Comparison of ENCODE assay signal across 16 mouse cellular contexts in genomic region chr8:110525229-110525628, GRCm38 (mm10).
DNase-seq lines count a peak whose midpoint lies in the region; ATAC-seq and TF ChIP-seq lines count a peak whose summit lies in the region.
"Had no signal": no experiment of that assay in that cellular context is flagged by ENCODE, and none has a peak within 500 bp of the region (broad histone marks: within the 10 kb centered on the region; RNA-seq: fewer than 3 reads in every experiment).

No protein-coding gene starts in this region.

- no peak overlapping the region for H3K4me3 ChIP-seq in liver, adult 2 months (ENCODE audit: insufficient read depth, low read depth, low read length)
- no peak overlapping the region for H3K4me3 ChIP-seq in liver, embryonic 12.5 days
- no peak overlapping the region for H3K4me3 ChIP-seq in liver, embryonic 14.5 days (ENCODE audit: insufficient read depth in 1 of 2, low read depth in 2 of 2, low read length in 2 of 2)
- no peak overlapping the region for H3K4me3 ChIP-seq in forebrain, embryonic 14.5 days (ENCODE audit: low read depth, low read length)
- H3K4me3 ChIP-seq: heart, embryonic 13.5 days; left cerebral cortex, adult 2 months; limb, embryonic 13.5 days had no signal

- H3K9ac ChIP-seq in liver, adult 2 months (ENCODE audit: low read depth, low read length) = no peak overlapping the region
- no peak overlapping the region for H3K9ac ChIP-seq in liver, embryonic 12.5 days
- no peak overlapping the region for H3K9ac ChIP-seq in liver, embryonic 14.5 days (replicated peaks)
- no peak overlapping the region for H3K9ac ChIP-seq in forebrain, embryonic 14.5 days (ENCODE audit: low read length)
- H3K9ac ChIP-seq: heart, embryonic 13.5 days; limb, embryonic 13.5 days had no signal

- DNase-seq in embryo, embryonic 10.5 days (ENCODE audit: low spot score) = peak; percentile 5
- DNase-seq in embryo, embryonic 11 days = no peak
- peak; percentile 12 for DNase-seq in liver, adult 2 months (ENCODE audit: extremely low read depth, low read depth, low spot score)
- no peak for DNase-seq in liver, embryonic 14.5 days (ENCODE audit: low read depth in 3 of 3, low spot score in 3 of 3)
- peak; percentile 46 for DNase-seq in yolk sac, embryonic 10.5 days (ENCODE audit: low spot score)
- no peak for DNase-seq in B cell, adult 2 months
- no peak for DNase-seq in forebrain, embryonic 14.5 days (ENCODE audit: low spot score)
- DNase-seq: cerebellum, adult 11-12 months; right cerebral cortex, adult 18-20 months; spleen, adult 18-20 months; thymus, adult 2 months had no signal

- no peaks in the 10 kb centered on the region for H3K36me3 ChIP-seq in liver, adult 2 months (ENCODE audit: control insufficient read depth, insufficient read depth, low read length)
- H3K36me3 ChIP-seq in liver, embryonic 12.5 days = no peaks in the 10 kb centered on the region
- no peaks in the 10 kb centered on the region for H3K36me3 ChIP-seq in liver, embryonic 14.5 days (replicated peaks; ENCODE audit: control insufficient read depth, insufficient read depth, low read depth)
- no peaks in the 10 kb centered on the region for H3K36me3 ChIP-seq in forebrain, embryonic 14.5 days (ENCODE audit: control insufficient read depth, insufficient read depth, low read length)
- H3K36me3 ChIP-seq: heart, embryonic 13.5 days; limb, embryonic 13.5 days had no signal

- H3K4me1 ChIP-seq in liver, adult 2 months (ENCODE audit: control insufficient read depth, insufficient read depth, low read length) = peaks cover 2% of the 10 kb centered on the region; the same call in 1 of the 2 replicates
- no peaks in the 10 kb centered on the region for H3K4me1 ChIP-seq in liver, embryonic 12.5 days
- peaks cover 0 to 6% of the 10 kb centered on the region in 2 experiments; a peak in 1 of 4 replicates for H3K4me1 ChIP-seq in liver, embryonic 14.5 days (replicated peaks; ENCODE audit: control insufficient read depth in 2 of 2, insufficient read depth in 2 of 2, low read length in 1 of 2)
- no peaks in the 10 kb centered on the region for H3K4me1 ChIP-seq in forebrain, embryonic 14.5 days (ENCODE audit: control insufficient read depth, insufficient read depth, low read length)
- H3K4me1 ChIP-seq: limb, embryonic 13.5 days had no signal

- H3K4me2 ChIP-seq in liver, embryonic 12.5 days = no peak overlapping the region
- no peak overlapping the region for H3K4me2 ChIP-seq in liver, embryonic 14.5 days (ENCODE audit: low read depth)
- no peak overlapping the region for H3K4me2 ChIP-seq in forebrain, embryonic 14.5 days (ENCODE audit: low read length)
- H3K4me2 ChIP-seq: heart, embryonic 13.5 days; limb, embryonic 13.5 days had no signal

- no peak overlapping the region for H3K27ac ChIP-seq in liver, adult 2 months (replicated peaks; ENCODE audit: insufficient read depth, low read depth, low read length)
- H3K27ac ChIP-seq in liver, embryonic 12.5 days = no peak overlapping the region
- no peak overlapping the region for H3K27ac ChIP-seq in liver, embryonic 14.5 days
- H3K27ac ChIP-seq in forebrain, embryonic 14.5 days (ENCODE audit: low read depth, low read length) = no peak overlapping the region
- H3K27ac ChIP-seq: heart, embryonic 13.5 days; left cerebral cortex, adult 2 months; limb, embryonic 13.5 days; macrophage had no signal

- H3K27me3 ChIP-seq in liver, adult 2 months (ENCODE audit: control insufficient read depth, insufficient read depth, low read length) = no peaks in the 10 kb centered on the region
- H3K27me3 ChIP-seq in liver, embryonic 12.5 days (replicated peaks) = no peaks in the 10 kb centered on the region
- H3K27me3 ChIP-seq in liver, embryonic 14.5 days (ENCODE audit: control insufficient read depth, insufficient read depth, low read length) = no peaks in the 10 kb centered on the region
- H3K27me3 ChIP-seq in forebrain, embryonic 14.5 days (replicated peaks; ENCODE audit: control insufficient read depth, insufficient read depth, low read length) = no peaks in the 10 kb centered on the region
- H3K27me3 ChIP-seq: heart, embryonic 13.5 days; limb, embryonic 13.5 days had no signal

- no peak for TF ChIP-seq POLR2A in liver, adult 2 months (IDR thresholded peaks at IDR 0.05; ENCODE audit: extremely low read depth, insufficient read depth, low read length)

- H3K79me2 ChIP-seq in liver, adult 2 months (ENCODE audit: control insufficient read depth, insufficient read depth, low read length) = no peaks in the 10 kb centered on the region

- no peaks in the 10 kb centered on the region for H3K9me3 ChIP-seq in liver, embryonic 12.5 days (replicated peaks)
- H3K9me3 ChIP-seq in liver, embryonic 14.5 days (ENCODE audit: control insufficient read depth, low read length) = no peaks in the 10 kb centered on the region
- H3K9me3 ChIP-seq in forebrain, embryonic 14.5 days (replicated peaks; ENCODE audit: control insufficient read depth, low read length) = no peaks in the 10 kb centered on the region
- H3K9me3 ChIP-seq: heart, embryonic 13.5 days; limb, embryonic 13.5 days had no signal

- TF ChIP-seq EP300 in liver, embryonic 14.5 days (IDR thresholded peaks at IDR 0.05; ENCODE audit: low read depth) = no peak

- WGBS in liver, adult 2 months = 15% methylated on average over 15 of the region's 15 CpGs
- 52% methylated on average over 15 of the region's 15 CpGs for WGBS in liver, embryonic 12.5 days (ENCODE audit: insufficient replicate concordance)
- WGBS in liver, embryonic 14.5 days (ENCODE audit: insufficient replicate concordance) = 49% methylated on average over 15 of the region's 15 CpGs
- WGBS in forebrain, embryonic 14.5 days = 84% methylated on average over 15 of the region's 15 CpGs

- ATAC-seq in liver, embryonic 12.5 days = no peak
- ATAC-seq in liver, embryonic 14.5 days (ENCODE audit: insufficient read depth) = peak; percentile 28; the same call in 1 of the 2 replicates
- no peak for ATAC-seq in forebrain, embryonic 14.5 days

- no peak for TF ChIP-seq CTCF in liver, adult 2 months (IDR thresholded peaks at IDR 0.05; ENCODE audit: low read depth, low read length)
- TF ChIP-seq CTCF in liver, embryonic 14.5 days (IDR thresholded peaks at IDR 0.05; ENCODE audit: low read depth) = no peak

Comparison
In these comparisons a context has a peak if more than half of its experiments do, and no peak if none do; other contexts are left out.
1. DNase-seq: peak in embryo, embryonic 10.5 days (single experiment), liver, adult 2 months (single experiment) and yolk sac, embryonic 10.5 days (single experiment); none in embryo, embryonic 11 days (single experiment), liver, embryonic 14.5 days (0 of 3), B cell, adult 2 months (0 of 2) and forebrain, embryonic 14.5 days (single experiment).